Mouse (Mus musculus) urinary bladder, adult 2 months (tissue): Measurements from ENCODE around the gene Fignl1. TPM values are rescaled to one million over a fixed set of nuclear protein-coding genes. Genes with fewer than 3 reads are reported as not detected.

Source experiments
- DNase-seq: peaks from one replicate; pipeline ENCODE4 v3.0.0; 2022; ENCODE audit warnings: low spot score
- polyA plus RNA-seq: library from polyadenylated mRNA; depleted of rRNA; stranded (reverse); fragments of >200 nt; gene quantifications from 2 replicates; pipeline ENCODE4 v1.2.3, GENCODE M21; 2012; rRNA removed

Fignl1 gene
- 0.66 and 1.2 TPM in 2 replicates for polyA plus RNA-seq

DNA sequence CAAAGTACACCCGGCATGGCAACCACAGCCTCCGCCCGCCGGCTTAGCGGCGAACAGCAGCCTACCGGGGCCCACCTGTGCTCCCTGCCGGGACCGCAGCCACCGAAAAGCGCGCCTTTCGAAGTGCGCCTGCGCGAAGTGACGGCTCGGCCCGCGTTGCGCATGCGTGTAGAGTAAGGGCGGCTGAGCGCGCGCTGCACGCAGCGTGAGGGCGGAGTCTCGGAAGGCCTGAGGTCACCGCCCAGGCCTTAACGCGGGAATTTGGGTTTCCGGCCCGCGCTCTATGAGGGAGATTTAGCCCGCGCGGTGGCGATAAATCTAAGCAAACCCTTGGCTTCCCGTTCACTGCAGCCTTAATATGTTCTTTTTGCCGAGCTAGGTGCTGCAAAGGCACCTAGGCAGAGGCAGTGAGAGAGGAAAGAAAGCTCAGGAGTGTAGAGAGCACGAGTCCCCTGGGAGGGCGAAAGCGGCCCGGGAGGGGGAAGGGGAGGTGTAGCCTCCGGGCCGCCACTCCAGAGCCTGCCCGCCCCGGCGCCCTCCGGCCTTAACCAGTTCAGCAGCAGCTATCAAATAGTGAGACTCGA is at the start of gene Fignl1:
Gene Fignl1, minus strand, starts transcription at position 143 of the 584 bp plus-strand sequence.
- DNase-seq: peak; percentile 96

DNA sequence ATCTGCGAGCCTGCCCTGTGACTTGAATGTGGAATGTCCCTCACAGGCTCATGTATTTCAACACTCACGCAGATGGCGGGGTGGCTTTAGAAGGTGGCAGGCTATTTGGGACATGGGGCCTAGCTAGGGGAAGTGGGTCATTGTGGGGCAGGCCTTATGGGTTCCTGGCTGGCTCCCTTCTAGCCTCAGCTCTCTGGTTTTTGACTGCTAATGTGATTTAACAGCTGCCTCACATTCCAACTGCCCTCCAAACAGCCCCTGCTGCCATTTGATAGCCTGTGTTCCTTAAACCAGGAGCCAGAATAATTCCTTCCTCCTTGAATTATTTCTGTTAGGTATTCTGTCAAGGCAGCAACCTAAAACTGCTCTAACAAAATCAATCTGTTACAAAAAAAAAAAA is 48.2 kb upstream of the Fignl1 start:
- no peak for DNase-seq

DNA sequence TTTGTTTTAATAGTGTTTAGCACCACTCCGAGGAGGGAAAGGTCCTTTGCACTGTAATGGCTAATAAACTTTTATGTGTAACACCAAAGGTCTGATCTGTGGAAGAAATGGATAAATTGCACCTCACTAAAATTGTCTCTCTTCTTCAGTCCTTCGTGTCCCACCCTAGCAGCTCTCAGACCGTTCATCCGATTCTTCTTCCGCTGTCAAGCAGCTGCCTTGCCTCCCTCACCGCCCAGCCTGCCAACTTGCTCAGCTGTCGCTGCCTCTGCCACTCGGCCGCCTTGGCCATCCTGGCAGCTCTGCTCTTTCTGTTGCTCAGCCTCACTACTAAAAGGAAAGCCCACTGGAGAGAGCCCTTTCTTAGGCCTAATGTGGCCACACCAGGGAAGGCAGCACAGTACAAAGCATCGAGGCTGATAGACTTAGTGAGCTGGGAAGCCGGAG is 46.9 kb upstream of the Fignl1 start:
- DNase-seq: no peak

DNA sequence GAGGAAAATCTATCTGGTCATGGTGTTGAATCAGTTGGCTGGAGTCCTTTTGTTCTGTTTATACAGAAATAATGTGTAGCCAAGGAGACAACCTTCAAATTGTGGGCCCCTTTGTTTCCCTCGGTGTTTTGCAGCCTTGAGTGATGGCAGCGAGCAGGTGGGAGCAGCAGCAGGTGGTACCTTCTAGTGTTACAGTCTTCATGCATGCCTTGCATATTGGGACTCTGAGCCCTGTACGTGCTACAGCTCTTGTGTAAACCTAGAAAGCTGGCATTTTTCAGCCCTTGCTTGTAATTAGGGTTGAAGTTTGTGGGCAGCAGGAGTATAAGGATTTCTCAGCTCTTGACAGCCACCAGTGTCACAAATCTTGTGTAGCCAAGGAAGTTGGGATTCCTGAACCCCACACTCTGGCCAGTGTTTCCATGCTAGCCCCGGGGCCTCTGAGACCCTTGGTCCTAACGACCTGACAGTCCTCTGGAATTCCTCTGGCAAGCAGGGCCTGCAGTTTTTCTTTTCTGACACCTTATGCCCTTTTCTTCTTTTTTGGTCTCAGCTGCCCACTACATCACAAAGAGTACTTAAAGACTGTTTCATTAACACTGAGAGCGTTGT is 46.4 kb upstream of the Fignl1 start:
- no peak for DNase-seq

DNA sequence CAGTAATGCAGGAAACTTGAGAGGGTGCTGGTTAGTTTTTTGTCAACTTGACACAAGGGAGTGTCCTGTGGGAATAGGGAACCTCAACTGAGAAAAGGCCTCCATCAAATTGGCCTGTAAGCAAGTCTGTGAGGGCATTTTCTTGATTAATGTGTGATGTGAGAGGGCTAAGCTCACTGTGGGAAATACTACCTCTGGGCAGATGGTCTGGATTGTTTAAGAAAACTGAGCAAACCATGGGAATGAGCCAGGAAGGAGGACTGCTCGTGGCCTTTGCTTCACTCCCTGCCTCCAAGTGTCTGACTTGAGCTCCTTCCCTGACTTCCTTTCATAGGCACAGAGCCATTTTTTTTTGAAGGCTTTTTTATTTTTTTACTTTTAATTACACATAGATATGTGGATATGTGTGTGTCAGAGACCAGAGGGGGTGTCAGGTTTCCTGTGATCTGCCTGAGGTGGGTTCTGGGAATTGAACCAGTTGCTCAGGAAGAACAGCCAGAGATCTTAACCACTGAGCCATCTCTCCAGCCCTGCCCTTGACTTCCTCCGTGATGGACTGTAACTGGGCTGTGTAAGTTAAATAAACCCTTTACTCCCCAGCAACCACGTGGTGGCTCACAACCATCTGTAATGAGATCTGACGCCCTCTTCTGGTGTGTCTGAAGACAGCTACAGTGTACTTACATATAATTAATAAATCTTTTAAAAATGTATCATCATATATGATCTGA is 45.1 kb upstream of the Fignl1 start:
- DNase-seq: no peak

DNA sequence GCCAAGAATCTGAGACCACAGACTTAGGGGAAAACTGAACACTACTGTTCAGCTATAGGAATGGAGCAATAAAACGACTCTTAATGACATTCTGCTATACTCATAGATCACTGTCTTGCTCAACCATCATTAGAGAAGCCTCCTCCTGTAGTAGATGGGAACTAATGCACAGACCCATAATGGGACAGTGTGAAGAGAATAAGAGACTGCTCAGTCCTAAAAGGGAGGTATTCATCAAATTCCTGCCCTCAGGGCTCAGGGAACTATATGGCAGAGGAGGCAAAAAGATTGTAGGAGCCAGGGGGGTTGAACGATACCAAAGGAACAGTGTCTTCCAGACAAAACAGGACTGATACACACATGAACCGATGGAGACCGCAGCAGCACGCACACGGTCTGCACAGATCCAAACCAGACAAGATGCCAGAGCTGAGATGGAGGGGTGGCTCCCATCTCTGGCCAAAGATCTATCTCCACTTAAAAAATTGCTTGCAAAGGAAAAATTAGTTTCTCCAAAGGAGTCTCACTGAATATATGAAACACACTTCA is 43.3 kb upstream of the Fignl1 start:
- no peak for DNase-seq

DNA sequence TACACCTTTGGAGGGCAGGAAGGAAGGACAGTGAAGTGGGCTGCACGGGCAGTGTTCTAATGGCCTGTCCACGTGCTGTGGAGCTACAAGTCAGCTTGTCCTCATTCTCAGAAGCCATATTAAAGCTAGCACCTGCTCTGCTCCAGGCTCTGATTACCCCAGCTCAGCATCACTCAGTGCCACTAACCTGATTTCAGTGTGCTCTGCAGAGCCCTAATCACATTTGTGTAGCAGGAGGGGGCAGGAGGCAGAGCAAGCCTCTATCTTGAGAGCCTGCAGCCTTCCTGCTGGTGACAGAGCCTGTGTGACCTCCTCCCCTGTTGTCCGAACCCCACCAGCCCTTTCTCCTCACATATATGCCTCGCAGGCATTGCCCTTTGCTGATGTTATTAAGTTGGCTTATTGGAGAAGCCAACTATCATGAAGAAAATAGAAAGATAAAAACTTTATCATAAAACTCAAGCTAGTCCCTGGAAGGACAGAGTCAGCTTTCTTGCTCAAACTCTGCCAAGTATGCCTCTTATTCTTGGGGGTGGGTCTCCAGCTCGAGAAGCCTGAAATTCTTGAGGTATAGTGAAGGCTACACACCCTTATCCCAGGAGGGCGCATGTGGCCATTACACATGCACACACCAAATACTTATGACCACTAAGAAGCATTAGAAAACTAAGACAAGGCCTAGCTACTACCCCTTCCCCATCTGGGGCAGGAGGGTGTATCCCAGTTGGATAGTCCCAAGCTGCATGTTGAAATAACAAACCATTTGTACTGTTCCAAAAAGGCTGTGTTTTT is 41.9 kb upstream of the Fignl1 start:
- no peak for DNase-seq

DNA sequence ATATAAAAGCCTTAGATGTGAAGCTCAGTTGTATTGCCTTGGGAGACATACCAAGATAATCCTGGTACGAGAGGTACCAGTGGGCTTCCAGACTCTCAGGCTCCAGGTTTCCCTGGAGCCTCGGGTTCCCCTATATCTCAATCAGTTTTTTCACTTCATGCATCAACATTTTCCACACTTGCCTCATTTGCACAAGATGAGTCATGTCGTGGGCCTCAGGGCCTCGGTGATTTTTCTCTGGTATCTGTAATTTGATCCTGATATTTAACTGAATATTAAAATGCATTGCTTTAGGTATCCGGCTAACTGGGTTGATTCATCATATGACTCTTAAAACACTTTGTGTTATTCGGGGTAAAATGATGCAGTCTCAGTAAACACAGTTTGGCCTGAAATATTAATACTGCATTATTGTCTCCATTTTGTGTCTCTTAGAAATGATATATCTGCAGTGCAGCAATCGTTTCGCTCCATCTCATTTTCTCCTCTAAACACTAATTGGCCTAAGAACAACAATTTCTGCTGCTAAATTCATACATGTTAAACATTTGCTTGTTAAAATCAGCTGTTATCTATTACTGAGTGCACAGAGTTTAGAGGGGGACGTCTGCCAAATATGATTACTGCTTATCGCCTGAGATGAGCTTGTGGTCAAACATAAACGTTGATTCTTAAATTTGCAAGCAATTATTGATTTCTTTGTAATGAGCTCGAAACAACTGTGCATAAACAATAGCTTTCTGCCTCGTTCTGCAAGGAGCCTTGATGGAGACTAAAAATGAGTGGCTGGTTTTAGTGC is 41.0 kb upstream of the Fignl1 start:
- DNase-seq: no peak

DNA sequence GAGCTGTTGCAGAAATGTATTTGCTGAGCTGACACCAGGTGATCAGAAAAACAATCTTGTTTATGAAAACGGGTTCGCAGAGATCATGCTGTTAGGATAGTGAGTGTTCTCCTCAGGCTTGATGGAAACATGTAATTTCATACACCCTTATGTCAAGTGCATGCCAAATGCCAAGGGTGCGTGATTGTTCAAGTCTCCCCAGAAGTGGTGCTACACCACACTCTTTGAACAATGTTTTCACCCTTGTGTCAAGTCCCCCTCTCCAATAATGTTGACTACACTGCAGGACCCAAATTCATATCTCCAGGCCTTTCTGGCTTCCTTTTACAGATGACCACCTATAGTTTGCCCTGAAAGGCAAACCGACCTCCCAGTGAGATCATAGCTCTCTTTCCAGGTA is 39.7 kb upstream of the Fignl1 start:
- no peak for DNase-seq

DNA sequence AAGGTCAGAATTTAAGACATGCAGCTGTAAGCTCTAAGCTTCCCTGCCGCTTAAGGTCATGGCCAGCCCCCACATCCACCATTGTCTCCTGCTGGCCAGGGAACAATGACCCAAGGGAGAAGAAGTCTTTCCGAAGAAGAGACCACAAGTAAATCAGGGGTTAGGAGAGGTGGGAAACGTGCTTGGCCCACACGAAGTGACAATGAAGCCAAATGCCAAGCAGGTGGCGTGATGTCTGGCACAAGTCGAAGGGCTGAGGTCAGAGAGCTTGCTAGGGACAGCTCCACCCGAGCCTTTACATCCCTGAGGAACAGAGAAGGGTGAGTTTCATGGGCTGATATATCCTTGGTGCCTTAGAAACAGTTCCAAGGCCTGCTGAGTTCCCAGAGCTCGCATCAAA is 36.3 kb upstream of the Fignl1 start:
- DNase-seq: no peak

DNA sequence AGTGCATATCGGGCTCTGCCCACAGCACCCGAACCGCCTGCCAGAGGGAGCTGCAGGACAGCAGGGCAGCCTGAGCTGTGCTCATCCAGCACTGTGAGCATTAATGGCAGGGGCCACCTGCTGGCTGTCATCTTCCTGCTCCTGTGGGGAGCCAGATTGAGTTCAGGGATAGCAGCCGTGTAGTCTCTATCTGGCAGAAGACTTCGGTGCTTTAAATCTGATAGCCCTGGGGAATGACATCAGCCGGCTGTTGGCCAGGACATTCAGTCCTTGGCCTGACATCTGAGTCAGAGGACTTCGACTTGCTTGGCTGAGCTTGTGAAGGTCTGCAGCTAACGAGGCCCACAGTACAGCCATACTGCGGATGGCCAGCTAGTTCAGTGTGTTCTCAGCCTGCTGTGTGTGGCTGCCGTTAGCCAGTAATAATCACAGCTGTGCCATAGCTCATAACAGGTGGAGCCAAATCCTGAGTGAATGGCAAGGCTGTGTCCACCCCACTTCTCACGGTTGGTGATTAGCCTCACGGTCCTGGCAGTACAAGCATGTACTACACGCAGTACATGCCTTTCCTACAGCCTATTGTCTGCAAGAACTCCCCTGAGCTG is 35.7 kb upstream of the Fignl1 start:
- DNase-seq: no peak

DNA sequence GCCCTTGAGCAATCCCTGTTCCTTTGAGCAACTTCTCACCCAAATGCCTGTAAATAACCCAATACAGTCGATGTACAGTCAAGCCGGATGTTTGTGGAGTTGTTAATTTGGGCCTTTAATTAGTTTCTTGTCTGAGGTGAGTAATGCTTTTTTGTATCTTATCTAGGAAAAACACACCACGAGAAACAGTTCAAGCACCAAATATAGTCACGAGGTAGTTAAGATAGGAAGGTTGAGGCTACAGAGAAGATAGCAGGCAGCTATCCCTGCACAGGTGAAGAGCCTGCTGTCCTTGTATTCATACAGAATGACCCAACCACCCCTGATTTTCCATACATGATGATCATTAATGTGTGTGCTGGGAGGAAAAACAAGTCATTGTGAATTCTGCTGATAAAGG is 32.8 kb upstream of the Fignl1 start:
- no peak for DNase-seq

DNA sequence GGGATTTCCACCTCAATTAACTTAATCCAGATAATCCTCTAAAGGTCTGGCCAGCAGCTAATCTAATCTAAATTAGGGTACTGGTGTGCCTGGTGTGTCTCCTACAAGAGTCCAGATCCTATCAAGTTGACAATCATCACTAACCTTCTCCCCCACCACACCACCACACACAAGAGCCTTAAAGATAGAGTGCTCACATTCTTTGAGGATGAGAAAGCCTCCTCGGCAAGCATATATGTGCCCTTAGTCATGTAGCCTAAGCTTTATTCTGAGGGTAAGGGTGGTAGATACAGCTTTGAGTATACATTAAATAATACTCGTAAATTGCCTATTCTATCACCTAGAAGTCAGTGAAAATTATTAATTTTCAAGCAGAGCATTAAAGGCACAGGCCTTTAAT is 32.0 kb upstream of the Fignl1 start:
- no peak for DNase-seq

DNA sequence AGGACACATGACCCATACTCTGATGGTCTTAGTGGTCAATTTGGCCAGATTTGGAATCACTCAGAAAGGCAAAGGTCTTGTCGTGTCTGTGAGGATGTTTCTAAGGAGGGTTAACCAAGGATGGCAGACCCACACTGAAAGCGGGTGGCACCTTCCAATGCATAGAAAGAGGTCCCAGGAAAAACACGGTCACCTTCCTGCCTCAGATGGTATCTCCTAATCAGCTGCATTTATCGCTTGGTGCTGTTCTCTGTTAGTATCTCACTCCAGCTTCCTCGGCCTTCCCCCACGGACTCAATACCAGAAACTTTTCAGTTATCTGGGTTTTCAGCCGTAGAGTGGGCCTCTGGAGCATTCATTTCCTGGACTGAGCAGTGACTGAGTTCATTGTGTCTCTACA is 31.1 kb upstream of the Fignl1 start:
- DNase-seq: no peak

DNA sequence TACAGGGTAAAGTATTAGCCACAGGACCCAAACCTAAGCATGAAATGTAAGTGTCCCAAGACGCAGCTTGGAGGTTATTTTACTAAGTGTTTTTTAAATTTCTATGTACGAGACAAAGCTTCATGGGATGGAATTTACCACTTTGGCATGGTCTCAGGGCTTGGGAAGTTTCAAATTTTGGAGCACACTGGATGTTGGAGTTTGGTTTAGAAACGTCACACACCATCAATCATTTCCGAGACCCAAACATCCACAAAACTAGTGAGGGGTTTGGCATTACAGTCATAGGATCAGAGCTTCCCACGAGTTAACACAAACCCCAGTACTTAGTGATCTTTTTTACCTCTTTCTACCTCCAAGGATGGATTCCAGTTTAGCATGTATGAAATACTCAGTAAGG is 28.6 kb upstream of the Fignl1 start:
- DNase-seq: no peak

DNA sequence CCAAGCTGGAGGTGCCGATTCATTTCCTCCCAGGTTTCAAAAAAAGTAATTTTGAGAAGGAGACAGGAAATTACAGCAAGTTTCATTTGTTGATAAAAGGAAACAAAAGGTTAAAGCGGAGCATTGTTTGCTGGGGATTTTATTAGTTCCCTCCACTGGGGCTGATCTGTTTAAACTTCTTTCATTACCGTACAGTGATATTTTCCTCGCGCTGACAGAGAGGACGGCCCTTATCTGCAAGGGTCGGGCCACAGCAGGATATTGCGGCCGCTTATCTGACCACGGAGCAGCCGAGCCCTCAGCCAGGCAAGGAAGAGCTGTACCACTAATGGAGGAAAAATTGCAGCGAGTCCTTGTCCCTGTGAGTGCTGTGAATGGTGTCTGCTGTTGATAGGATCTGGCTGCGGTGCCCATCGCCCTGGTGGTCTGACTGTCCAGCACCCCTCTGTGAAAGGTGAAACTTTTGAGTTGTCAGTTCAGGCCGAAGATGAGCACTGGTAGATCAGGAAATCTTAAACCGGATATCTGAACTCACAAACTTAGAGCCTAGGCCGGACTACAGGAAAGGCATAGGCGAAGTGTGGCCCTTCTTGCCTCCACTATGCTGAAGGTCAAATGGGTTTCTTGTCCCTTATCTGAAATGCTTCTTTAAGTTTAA is 28.1 kb upstream of the Fignl1 start:
- no peak for DNase-seq

DNA sequence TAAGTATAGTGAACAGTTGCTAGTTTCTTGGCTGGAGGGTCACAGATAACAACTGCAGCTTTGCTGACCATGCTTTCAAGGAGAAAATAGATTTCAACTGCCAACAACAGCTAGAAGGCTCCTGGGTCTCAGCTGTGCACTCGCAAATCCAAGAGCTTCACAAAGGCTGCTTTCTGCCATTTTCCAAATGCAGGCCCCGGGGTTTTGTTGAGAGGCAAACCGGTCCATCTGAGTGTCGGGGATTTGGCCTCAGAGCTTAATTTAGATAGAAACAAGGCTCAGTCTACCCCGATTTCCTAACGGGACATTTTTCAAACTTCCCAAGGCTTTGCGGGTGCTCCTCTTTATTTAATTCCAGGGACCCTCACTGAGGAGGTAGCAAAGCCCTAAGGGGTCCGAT is 27.5 kb upstream of the Fignl1 start:
- no peak for DNase-seq

DNA sequence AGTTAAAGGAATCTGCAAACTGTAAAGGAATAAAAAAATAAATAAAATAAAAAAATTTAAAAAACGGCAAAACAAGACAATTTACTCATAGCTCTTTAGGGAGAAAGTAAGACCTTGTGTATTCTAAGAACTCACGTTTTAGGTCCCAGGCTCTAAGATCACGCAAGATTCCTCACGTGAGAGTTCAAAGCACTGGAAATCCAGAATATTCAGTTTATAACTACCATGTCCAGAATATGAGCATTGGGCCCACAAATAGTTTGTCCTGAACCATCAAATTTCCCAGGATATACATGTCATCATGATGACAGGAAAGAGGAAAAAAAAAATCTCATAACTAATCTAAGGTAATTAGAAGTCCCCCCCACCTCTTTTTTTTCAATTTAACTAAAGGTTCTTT is 27.0 kb upstream of the Fignl1 start:
- no peak for DNase-seq

DNA sequence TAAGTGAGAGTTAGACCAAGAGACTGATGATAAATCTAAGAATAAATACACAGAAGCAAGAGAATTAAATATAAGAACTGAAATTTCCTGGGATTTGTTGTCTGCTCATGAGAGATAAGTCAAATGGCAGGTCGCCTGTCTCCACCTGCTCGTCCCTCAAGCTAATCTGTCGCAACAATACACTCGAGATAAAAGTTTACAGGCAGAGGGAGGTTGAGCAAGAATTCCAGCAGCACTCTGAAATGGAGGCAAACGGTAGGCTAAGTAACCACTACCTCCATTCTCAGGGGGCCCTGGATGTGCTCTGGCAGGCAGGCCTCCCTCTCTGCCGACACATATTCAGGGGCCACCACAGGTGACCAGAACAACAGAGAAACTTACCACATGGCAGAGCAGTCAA is 26.6 kb upstream of the Fignl1 start:
- no peak for DNase-seq

DNA sequence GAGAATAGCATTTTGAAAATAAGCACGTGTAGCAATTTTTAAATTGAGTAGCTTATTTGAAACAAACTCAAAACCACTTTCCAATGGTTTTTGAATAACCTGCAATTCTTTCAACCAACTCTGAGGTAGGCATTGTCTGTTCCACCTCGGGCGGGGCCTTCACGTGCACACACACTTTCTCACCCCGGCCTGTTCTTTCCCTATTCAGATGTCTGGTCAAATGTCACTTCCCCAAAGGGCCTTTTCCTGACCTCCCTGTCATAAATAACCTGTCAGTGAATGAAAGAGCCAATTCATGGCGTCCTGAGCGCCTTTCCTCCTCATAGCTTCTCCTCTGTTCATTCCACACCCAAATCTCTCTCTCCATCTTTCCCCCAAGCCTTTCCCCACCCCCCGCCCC is 24.3 kb upstream of the Fignl1 start:
- no peak for DNase-seq

DNA sequence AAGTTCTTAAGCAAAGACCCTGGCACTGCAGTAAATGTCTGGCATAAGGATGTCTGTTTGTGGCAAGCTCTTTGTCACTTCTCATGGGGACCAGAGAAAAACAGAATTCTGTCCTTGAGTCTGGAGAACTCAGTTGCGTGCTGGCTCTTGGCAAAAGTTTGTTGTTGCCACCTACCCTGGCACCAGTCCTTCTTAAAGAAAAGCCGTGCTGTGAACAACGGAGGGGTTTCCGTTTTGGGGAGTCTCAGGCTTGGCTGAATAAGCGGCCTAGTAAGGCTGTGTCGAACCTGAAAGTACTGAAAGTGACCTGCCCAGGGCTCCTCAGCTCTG is 24.0 kb upstream of the Fignl1 start:
- no peak for DNase-seq
